Mouse (Mus musculus): ENCODE measurements at regions not wholly inside any gene's neighbourhood (a gene's known extent, or its start where the extent isn't known, plus 50 kb on each side); places are given as distances from the start of the nearest gene placed in this dataset.

DNA sequence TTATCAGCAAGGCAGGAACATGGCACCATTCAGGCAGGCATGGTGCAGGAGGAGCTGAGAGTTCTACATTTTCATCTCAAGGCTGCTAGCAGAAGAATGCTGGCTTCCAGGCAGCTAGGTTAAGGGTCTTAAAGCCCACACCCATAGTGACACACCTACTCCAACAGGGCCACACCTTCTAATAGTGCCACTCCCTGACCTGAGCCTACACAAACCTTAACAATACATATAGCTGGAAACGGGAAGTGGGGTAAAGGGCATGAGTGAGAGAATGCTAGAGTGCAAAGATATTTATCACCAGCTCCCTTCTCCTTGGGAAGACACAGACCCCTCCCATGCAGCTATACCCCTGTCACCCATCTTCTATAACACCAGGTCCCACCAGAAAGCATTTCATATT, 230.6 kb downstream of the Irx1 start:
- 70% methylated on average over 1 of the region's 1 CpGs for WGBS
- H3K27ac ChIP-seq, result no peak overlapping the region
- H3K9me3 ChIP-seq, result no peaks in the 10 kb centered on the region
- no peak overlapping the region for H3K4me3 ChIP-seq
- ATAC-seq (ENCODE audit: insufficient number of reproducible peaks, low FRiP score, low TSS enrichment, low read depth), result no peak
- H3K27me3 ChIP-seq, result 0 out of 2 replicates have a peak, but pooled peaks cover 4% of the 10 kb centered on the region
- H3K4me1 ChIP-seq, result peaks cover 19% of the 10 kb centered on the region; the same call in 1 of the 2 replicates
- no peak overlapping the region for H3K9ac ChIP-seq
- H3K36me3 ChIP-seq, result no peaks in the 10 kb centered on the region
- no peak overlapping the region for H3K4me2 ChIP-seq

DNA sequence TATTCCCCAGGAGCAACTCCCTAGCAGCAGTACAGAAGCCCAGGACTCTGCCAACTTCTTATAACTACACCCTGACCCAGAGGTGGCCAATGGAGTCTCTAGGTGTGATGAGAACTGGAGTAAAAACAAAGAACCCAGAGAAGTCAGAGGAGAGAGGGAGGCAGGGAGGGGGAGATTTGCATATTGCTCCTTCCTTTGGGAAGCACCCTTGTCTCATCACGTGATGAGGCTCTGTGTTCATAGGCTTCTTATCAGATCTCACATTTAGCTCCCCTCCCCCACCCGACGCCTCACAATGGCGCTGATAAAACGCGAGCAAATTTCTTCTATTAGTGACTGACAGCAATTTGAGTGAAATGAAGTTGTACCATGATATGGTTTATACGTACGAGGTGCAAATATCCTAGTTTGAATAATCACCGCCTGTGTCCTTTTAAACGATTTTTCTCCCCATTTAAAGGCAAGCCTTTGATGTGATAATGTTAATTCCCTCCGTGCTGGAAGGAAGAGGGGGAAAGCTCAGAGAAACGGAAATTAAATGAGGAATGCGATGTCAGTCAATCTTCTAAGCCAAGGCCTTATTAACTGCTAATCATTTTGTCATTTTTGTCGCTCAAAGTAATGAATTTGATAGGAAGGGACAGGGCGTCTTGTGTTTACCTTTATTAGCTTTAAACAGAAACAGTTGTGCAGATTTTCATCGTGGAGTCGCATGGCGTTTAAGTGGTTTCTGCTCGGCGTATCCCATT, 273.3 kb downstream of the Irx1 start:
- no peak for ATAC-seq (ENCODE audit: insufficient number of reproducible peaks, low FRiP score, low TSS enrichment, low read depth)
- H3K9ac ChIP-seq, result no peak overlapping the region
- H3K4me1 ChIP-seq, result peaks cover 6% of the 10 kb centered on the region; the same call in 1 of the 2 replicates
- H3K27ac ChIP-seq, result no peak overlapping the region
- H3K4me2 ChIP-seq, result no peak overlapping the region
- 12% methylated on average over 20 of the region's 20 CpGs for WGBS
- H3K9me3 ChIP-seq, result no peaks in the 10 kb centered on the region
- H3K36me3 ChIP-seq, result no peaks in the 10 kb centered on the region
- no peak overlapping the region for H3K4me3 ChIP-seq
- peaks cover 15% of the 10 kb centered on the region for H3K27me3 ChIP-seq

DNA sequence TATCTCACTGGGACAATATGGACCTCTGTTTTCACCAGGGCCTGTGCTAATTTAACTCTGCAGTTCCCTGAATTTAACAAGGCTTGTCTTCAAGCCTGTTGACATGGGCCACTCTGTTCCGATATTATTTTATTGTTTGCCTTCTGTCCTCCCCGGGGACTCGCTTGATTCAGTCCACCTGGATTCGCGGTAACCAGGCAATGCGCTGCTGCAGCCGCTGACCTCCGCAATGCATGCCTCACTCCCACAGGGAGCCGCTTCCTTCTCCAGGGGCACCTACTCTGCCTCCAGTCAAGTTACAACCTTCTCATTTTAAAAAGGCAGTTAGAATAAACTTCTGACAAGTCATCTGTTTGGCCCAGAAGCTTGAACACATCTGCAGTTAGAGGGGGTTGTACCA, 274.3 kb downstream of the Irx1 start:
- peaks cover 6% of the 10 kb centered on the region; the same call in 1 of the 2 replicates for H3K4me1 ChIP-seq
- no peak for ATAC-seq (ENCODE audit: insufficient number of reproducible peaks, low FRiP score, low TSS enrichment, low read depth)
- H3K36me3 ChIP-seq, result no peaks in the 10 kb centered on the region
- H3K27me3 ChIP-seq, result peaks cover 15% of the 10 kb centered on the region
- H3K4me3 ChIP-seq, result no peak overlapping the region
- WGBS, result 21% methylated on average over 9 of the region's 9 CpGs
- H3K27ac ChIP-seq, result no peak overlapping the region
- no peaks in the 10 kb centered on the region for H3K9me3 ChIP-seq
- H3K4me2 ChIP-seq, result no peak overlapping the region
- no peak overlapping the region for H3K9ac ChIP-seq

DNA sequence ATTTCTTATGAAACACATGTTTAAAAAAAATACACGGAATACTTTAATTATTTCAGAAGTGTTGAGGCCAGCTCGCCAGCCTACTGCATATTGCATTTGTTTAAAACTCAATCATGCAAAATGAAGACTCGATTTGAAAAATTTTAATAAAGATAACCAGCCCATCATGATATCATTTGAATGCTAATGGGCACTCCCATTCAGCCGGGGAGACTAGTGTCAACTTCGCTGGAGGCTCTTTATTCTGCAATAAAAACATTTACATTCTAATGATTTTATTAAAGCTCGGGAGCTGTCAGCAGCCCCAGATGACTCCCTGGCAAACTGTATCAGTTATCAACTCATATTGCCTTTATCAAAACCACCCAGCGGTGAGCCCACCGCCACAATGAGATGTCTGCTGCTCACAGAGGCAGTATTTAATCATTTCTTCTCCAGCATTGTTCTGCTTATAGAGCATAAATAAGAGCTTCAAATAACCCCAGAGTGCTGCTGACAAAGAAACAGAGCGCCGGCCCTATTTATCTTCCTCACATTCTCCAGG, 287.4 kb downstream of the Irx1 start:
- no peaks in the 10 kb centered on the region for H3K4me1 ChIP-seq
- H3K27ac ChIP-seq, result no peak overlapping the region
- 73% methylated on average over 10 of the region's 10 CpGs for WGBS
- H3K4me2 ChIP-seq, result no peak overlapping the region
- H3K27me3 ChIP-seq, result no peaks in the 10 kb centered on the region
- no peak overlapping the region for H3K4me3 ChIP-seq
- ATAC-seq (ENCODE audit: insufficient number of reproducible peaks, low FRiP score, low TSS enrichment, low read depth), result no peak
- no peak overlapping the region for H3K9ac ChIP-seq
- H3K9me3 ChIP-seq, result no peaks in the 10 kb centered on the region
- H3K36me3 ChIP-seq, result no peaks in the 10 kb centered on the region

DNA sequence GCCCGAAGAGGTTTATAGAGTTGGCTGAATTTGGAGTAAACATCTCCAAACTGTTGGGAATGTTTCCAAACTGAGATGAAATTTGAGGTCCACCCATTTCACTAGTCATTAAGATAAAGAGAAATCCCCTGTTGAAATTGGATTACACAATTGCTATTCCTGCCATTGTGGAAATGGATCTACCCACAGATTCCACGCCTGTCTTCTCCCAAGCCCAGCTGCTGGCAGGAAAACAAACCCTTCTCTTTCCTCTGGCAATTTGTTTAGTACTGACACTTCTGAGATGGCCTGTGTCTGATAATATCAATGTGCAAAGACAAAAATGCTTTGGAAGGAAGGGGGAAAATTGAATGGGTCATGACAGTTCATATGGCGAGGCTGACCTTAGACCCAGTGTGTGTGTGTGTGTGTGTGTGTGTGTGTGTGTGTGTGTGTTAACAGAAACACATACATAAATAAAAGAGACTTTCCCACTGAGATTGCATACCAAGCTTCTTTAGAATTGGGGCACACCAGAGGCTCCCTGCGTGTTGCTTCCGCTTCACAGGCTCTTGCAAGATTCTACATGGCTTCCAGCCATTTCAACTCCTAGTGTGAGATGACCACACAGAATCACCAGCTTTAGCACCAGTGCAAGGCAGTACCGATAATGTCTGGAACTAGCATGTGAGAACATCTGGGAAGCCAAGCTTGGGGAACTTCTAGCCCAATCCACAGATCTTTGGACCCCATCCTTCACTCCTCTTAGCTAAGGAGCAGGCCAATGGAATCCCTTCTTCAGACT, 293.4 kb downstream of the Irx1 start:
- 67% methylated on average over 6 of the region's 6 CpGs for WGBS
- no peak for ATAC-seq (ENCODE audit: insufficient number of reproducible peaks, low FRiP score, low TSS enrichment, low read depth)
- Histone ChIP-seq H3K9me3 (no peaks in the 10 kb centered on the region), H3K36me3 (no peaks in the 10 kb centered on the region), H3K4me3 (no peak overlapping the region), H3K27ac (no peak overlapping the region), H3K27me3 (no peaks in the 10 kb centered on the region), H3K9ac (no peak overlapping the region), H3K4me2 (no peak overlapping the region), H3K4me1 (peaks cover 9% of the 10 kb centered on the region; the same call in 1 of the 2 replicates)

DNA sequence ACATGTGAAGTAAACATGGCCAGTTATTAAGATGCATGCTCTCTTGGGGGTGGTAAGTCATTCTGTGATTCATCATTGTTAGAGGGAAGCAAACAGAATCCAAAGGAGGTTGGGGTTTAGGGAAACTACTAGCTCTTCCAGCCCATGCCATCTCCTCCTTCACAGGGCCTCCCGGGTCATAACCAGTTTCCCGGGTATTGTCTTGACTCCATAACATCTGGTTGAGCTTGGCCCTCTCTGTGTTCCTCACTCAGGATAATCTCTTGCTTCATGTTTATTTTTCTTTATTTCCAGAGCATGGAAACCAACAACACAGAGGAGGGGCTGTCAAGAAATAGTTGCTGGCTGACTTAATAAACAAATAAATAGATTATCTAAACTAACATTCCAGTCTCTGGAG, 295.3 kb downstream of the Irx1 start:
- no peak for ATAC-seq (ENCODE audit: insufficient number of reproducible peaks, low FRiP score, low TSS enrichment, low read depth)

DNA sequence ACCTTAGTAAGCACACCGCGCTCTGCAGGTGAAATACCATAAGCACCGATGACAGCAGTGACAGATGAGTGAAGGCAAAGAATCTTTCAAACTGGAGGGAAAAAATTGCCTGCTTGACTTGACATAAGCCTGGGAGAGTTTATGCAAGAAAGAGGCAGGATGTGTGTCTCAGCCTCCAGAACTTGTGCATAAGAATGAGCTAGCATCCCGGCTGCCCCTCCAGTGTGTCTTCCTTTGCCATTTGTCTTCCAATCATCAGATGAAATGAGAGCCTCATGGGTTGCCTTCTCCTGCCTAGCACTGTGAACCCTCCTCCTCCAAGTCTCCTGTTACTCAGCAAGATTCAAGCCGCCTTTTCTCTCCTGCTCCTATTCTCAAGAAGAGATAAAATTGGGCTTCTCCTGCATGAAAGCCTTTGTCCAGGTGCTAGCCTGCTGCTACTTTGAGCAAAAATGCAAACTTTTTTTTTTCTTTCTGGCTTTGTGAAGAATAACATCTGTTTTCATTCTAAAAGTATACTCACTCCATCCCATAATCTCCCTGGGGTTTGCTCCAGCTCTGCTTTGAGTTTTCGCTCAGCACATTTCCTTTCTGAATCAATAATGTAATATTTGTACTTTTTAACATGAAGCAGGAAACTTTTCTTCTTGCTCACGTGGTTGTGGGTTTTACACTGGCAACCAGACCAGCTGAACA, 298.2 kb downstream of the Irx1 start:
- 36% methylated on average over 7 of the region's 7 CpGs for WGBS
- no peaks in the 10 kb centered on the region for H3K36me3 ChIP-seq

More for the DNA sequence above, 295.3 kb downstream of the Irx1 start:
- Histone ChIP-seq H3K36me3 (no peaks in the 10 kb centered on the region), H3K27me3 (no peaks in the 10 kb centered on the region), H3K4me1 (peaks cover 11% of the 10 kb centered on the region; the same call in 1 of the 2 replicates), H3K4me3 (no peak overlapping the region), H3K27ac (no peak overlapping the region), H3K4me2 (no peak overlapping the region), H3K9me3 (no peaks in the 10 kb centered on the region), H3K9ac (no peak overlapping the region)
- WGBS, result 84% methylated on average over 2 of the region's 2 CpGs

DNA sequence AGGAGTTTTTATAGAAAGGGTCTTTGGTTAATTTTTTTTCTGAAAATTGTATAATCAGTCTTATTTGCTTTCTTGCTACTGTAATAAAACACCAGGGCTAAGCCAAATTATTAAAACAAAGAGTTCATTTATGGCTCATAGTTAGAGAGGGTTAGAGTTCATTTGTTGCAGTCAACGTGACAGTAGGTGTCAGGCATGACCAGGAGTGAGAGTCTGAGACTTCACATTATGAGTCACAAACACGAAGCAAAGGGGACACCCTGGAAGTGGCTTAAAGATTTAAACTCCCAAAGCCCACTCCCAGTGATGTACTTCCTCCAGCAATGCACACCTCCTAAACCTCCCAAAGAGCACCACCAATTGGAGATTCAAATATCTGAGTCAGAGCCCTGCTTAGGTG, 305.6 kb downstream of the Irx1 start:
- WGBS, result 58% methylated on average over 2 of the region's 2 CpGs
- no peak overlapping the region for H3K4me2 ChIP-seq
- ATAC-seq (ENCODE audit: insufficient number of reproducible peaks, low FRiP score, low TSS enrichment, low read depth), result no peak

More for the DNA sequence above, 298.2 kb downstream of the Irx1 start:
- Histone ChIP-seq H3K9ac (no peak overlapping the region), H3K9me3 (no peaks in the 10 kb centered on the region), H3K27ac (peak overlapping the region; percentile 65), H3K4me1 (peaks cover 11% of the 10 kb centered on the region; the same call in 1 of the 2 replicates), H3K27me3 (no peaks in the 10 kb centered on the region), H3K4me2 (no peak overlapping the region), H3K4me3 (no peak overlapping the region)
- ATAC-seq (ENCODE audit: insufficient number of reproducible peaks, low FRiP score, low TSS enrichment, low read depth), result no peak

DNA sequence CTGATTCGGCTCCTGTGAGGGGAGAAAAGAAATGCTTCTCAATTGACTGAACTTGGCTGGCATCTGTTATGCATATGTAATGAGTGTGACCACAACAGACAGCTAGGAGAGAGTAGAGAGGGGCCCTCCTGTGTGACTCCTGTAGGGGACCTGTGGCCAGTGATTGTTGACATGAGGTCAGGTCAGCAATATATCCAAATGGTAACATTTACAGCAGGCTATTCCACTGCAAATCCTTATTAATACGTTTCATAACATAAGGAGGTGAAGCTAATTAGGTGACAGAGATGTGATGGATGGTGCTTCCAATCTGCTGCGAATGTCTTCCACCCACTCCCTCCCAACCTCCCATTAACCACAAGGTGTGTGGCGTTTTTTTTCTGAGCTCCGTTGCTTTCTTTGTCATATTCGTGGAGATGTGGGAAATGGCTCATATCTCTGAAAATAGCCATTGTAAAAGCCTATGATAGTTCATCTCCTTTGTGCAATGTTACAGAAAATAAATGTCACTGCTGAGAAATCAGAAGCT, 309.5 kb downstream of the Irx1 start:
- H3K9ac ChIP-seq, result no peak overlapping the region
- no peak for ATAC-seq (ENCODE audit: insufficient number of reproducible peaks, low FRiP score, low TSS enrichment, low read depth)
- no peak overlapping the region for H3K27ac ChIP-seq
- H3K36me3 ChIP-seq, result no peaks in the 10 kb centered on the region
- H3K9me3 ChIP-seq, result no peaks in the 10 kb centered on the region
- no peaks in the 10 kb centered on the region for H3K27me3 ChIP-seq
- H3K4me3 ChIP-seq, result no peak overlapping the region
- no peak overlapping the region for H3K4me2 ChIP-seq
- WGBS, result 34% methylated on average over 6 of the region's 6 CpGs
- H3K4me1 ChIP-seq, result no peaks in the 10 kb centered on the region

More for the DNA sequence above, 305.6 kb downstream of the Irx1 start:
- Histone ChIP-seq H3K27ac (no peak overlapping the region), H3K27me3 (no peaks in the 10 kb centered on the region), H3K4me1 (no peaks in the 10 kb centered on the region), H3K9ac (no peak overlapping the region), H3K4me3 (no peak overlapping the region), H3K36me3 (no peaks in the 10 kb centered on the region), H3K9me3 (no peaks in the 10 kb centered on the region)

DNA sequence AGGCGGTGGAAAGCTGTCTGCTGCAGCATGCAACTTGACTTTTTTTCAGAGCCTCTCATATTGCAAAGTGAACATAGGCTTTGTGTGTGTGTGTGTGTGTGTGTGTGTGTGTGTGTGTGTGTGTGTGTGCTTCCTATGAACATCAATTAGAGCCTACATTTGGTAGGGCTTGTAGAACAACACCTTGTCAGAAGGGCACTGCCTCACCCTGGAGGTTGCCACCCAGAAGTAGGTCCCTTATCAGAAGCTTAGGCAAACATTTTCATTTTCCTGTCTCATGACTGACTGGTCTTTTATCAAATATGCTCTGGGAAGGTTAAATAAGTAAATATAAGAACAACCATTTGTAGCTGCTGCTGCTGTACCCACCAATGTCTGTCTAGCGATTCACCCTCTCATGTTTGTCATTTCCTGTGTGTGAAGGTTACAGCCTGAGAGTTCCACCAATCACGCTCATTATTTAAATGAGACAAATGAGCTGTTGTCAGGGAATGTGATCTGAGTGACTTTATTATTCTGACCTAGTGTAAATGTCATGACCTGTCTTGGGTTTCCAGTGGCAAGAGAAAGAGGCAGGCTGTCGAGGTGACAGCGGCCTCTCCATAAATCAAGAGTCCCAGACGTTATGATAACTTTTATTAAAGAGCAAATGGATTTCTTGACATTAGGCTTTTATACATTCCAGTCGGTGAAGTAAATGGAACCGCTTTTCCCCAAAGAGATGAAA, 310.1 kb downstream of the Irx1 start:
- Histone ChIP-seq H3K9me3 (no peaks in the 10 kb centered on the region), H3K9ac (no peak overlapping the region), H3K27me3 (no peaks in the 10 kb centered on the region), H3K4me2 (no peak overlapping the region), H3K36me3 (no peaks in the 10 kb centered on the region), H3K27ac (no peak overlapping the region), H3K4me3 (no peak overlapping the region), H3K4me1 (no peaks in the 10 kb centered on the region)
- ATAC-seq (ENCODE audit: insufficient number of reproducible peaks, low FRiP score, low TSS enrichment, low read depth), result no peak
- 26% methylated on average over 8 of the region's 8 CpGs for WGBS

DNA sequence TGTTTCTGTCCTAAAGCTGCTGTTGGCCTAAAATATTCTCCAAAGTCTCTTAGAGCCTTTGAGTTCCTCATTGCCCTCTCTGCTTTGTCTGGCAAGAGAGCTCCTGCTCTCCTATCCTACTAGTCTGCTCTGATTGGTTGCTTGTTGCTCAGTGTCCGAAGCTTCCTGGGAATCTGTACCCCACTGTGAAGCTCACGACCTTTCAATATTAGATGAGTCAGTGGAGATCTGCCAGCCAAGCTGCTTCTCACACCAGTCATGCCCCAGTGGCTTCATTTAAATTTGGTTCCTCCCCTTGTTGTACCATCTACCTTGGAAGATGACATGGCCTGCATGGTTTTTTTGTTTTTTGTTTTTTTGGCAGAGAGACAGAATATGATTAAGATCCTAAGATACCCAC, 313.6 kb downstream of the Irx1 start:
- 33% methylated on average over 2 of the region's 2 CpGs for WGBS
- no peak for ATAC-seq (ENCODE audit: insufficient number of reproducible peaks, low FRiP score, low TSS enrichment, low read depth)
- Histone ChIP-seq H3K27ac (no peak overlapping the region), H3K4me2 (no peak overlapping the region), H3K27me3 (no peaks in the 10 kb centered on the region), H3K4me3 (no peak overlapping the region), H3K9ac (no peak overlapping the region), H3K4me1 (no peaks in the 10 kb centered on the region), H3K36me3 (no peaks in the 10 kb centered on the region), H3K9me3 (no peaks in the 10 kb centered on the region)

Measured in limb, embryonic 15.5 days (tissue).